ENCODE assay signal across 8 mouse cellular contexts in genomic region chr7:35252041-35252558, GRCm38 (mm10). TPM values are rescaled to one million over a fixed set of nuclear protein-coding genes. Genes with fewer than 3 reads are reported as not detected.
DNase-seq lines count a peak whose midpoint lies in the region; ATAC-seq lines count a peak whose summit lies in the region.

No protein-coding gene starts in this region.

- H3K27me3 ChIP-seq in hindbrain, embryonic 12.5 days = 0 out of 2 replicates have a peak, but pooled peaks cover 2% of the 10 kb centered on the region
- H3K27me3 ChIP-seq in midbrain, embryonic 12.5 days = no peaks in the 10 kb centered on the region

- intact Hi-C loops in left cerebral cortex, postnatal 36 days (cut with DNase I) = no loop called here

- 7% methylated on average over 12 of the region's 13 CpGs for WGBS in hindbrain, embryonic 12.5 days
- 11% methylated on average over 13 of the region's 13 CpGs for WGBS in midbrain, embryonic 12.5 days

- no peaks in the 10 kb centered on the region for H3K36me3 ChIP-seq in hindbrain, embryonic 12.5 days
- H3K36me3 ChIP-seq in midbrain, embryonic 12.5 days = no peaks in the 10 kb centered on the region

- H3K27ac ChIP-seq in hindbrain, embryonic 12.5 days = no peak overlapping the region
- no peak overlapping the region for H3K27ac ChIP-seq in midbrain, embryonic 12.5 days (replicated peaks)

- peak; percentile 30 for DNase-seq in MN1 (ENCODE audit: low spot score)
- DNase-seq in brain, adult 2 months (ENCODE audit: low read depth, low spot score) = peak; percentile 67
- DNase-seq in fibroblast of lung, adult 2 months (ENCODE audit: low read depth) = peak; percentile 29
- DNase-seq in left cerebral cortex, postnatal 36 days (ENCODE audit: low spot score in 2 of 2) = peak; percentile 26 to 46
- no peak for DNase-seq in thymus, postnatal 36 days
- DNase-seq in spleen, adult 12 weeks (ENCODE audit: low spot score) = no peak

- H3K4me1 ChIP-seq in hindbrain, embryonic 12.5 days = peaks cover 5% of the 10 kb centered on the region
- peaks cover 4% of the 10 kb centered on the region; the same call in 1 of the 2 replicates for H3K4me1 ChIP-seq in midbrain, embryonic 12.5 days

- 0 out of 2 replicates have a peak overlapping the region, but pooled peaks have one; percentile 10 for H3K4me3 ChIP-seq in hindbrain, embryonic 12.5 days
- peak overlapping the region; percentile 27 for H3K4me3 ChIP-seq in midbrain, embryonic 12.5 days

- ATAC-seq in hindbrain, embryonic 12.5 days (ENCODE audit: low FRiP score) = peak; percentile 83
- ATAC-seq in midbrain, embryonic 12.5 days (ENCODE audit: low FRiP score, low read depth) = peak; percentile 79

- H3K9me3 ChIP-seq in hindbrain, embryonic 12.5 days (replicated peaks) = no peaks in the 10 kb centered on the region
- no peaks in the 10 kb centered on the region for H3K9me3 ChIP-seq in midbrain, embryonic 12.5 days

- H3K9ac ChIP-seq in hindbrain, embryonic 12.5 days = no peak overlapping the region
- H3K9ac ChIP-seq in midbrain, embryonic 12.5 days (replicated peaks) = no peak overlapping the region

- H3K4me2 ChIP-seq in hindbrain, embryonic 12.5 days (replicated peaks) = peak overlapping the region; percentile 45
- H3K4me2 ChIP-seq in midbrain, embryonic 12.5 days (replicated peaks) = peak overlapping the region; percentile 44

RNA-seq across cellular contexts. Expression of gene Lrp3, which starts 36.8 kb away (rescaled TPM):
- 17.9 and 19.3 TPM in 2 replicates for polyA plus RNA-seq in hindbrain, embryonic 12.5 days (2016; fragmentation: Nextera tagmentation; extraction: Ambion mirVana)
- 10 to 100 TPM; 81.8 to 89.0 TPM for total RNA-seq in left cerebral cortex, postnatal 36 days (2021)
- 19.3 and 20.7 TPM in 2 replicates for polyA plus RNA-seq in midbrain, embryonic 12.5 days (2016; fragmentation: Nextera tagmentation; extraction: Ambion mirVana)

Comparison
In these comparisons a context has a peak if more than half of its experiments do, and no peak if none do; other contexts are left out.
1. DNase-seq: peak in MN1 (single experiment), brain, adult 2 months (single experiment), fibroblast of lung, adult 2 months (single experiment) and left cerebral cortex, postnatal 36 days (2 of 2); none in thymus, postnatal 36 days (0 of 2) and spleen, adult 12 weeks (single experiment).